Mouse (Mus musculus): ENCODE data around the gene Paqr9.

GRCm38 (mm10) chr9:95612246-95612768, 52.9 kb downstream of the Paqr9 start:
- TF ChIP-seq CTCF (IDR thresholded peaks at IDR 0.05; ENCODE audit: low read depth) = no peak
- no peak for TF ChIP-seq EP300 (IDR thresholded peaks at IDR 0.05; ENCODE audit: low read depth)
